Mouse (Mus musculus) testis, postnatal 14 days (tissue): Measurements from ENCODE around the gene Gm2696.

Source experiments
- DNase-seq: peaks from one replicate; pipeline ENCODE4 v3.0.0; 2021; ENCODE audit warnings: low spot score

The Gm2696 gene

GRCm38 (mm10) chr10:77847538-77847937 is 33.1 kb downstream of the Gm2696 start:
- DNase-seq = no peak

- no peak for DNase-seq
Observed at GRCm38 (mm10) chr10:77852559-77852958, 38.1 kb downstream of the Gm2696 start, which contains the start of gene Gm10318. TSS of gene Gm10318 (plus strand) at chr10:77852859.

- DNase-seq = no peak
Observed at GRCm38 (mm10) chr10:77861675-77862074, 47.2 kb downstream of the Gm2696 start, which contains the start of gene Gm3285. TSS of gene Gm3285 (plus strand) at chr10:77861975.

- peak; percentile 72 for DNase-seq
Observed at GRCm38 (mm10) chr10:77864067-77864761, 49.7 kb downstream of the Gm2696 start.

- no peak for DNase-seq
Observed at GRCm38 (mm10) chr10:77864762-77865143, 50.3 kb downstream of the Gm2696 start.

GRCm38 (mm10) chr10:77867546-77867945 is 53.1 kb downstream of the Gm2696 start:
- no peak for DNase-seq

GRCm38 (mm10) chr10:77869651-77870050 is 55.2 kb downstream of the Gm2696 start:
- DNase-seq = no peak

GRCm38 (mm10) chr10:77878985-77879384 is 64.5 kb downstream of the Gm2696 start:
- DNase-seq = no peak

GRCm38 (mm10) chr10:77880305-77880704 is 65.8 kb downstream of the Gm2696 start:
- no peak for DNase-seq

GRCm38 (mm10) chr10:77882553-77882952 is 68.1 kb downstream of the Gm2696 start:
- no peak for DNase-seq
